In the genomic region with DNA sequence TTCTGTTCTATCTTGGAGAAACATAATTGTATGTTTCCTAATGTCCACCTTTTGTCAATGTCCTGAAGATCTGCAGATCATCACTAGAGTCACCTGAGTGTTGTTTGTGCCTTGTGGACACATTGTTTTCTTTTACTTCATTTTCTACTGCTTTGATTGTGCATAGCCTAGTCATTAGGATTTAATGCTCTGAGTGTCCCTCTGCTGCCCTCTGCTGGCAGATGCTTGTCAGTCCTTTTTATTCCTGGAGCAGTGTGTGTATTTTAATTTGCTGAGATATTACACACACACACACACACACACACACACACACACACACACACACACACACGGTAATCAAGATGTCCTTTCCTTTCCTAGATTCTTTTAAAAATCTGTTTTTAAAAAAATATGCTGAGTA, we compare ENCODE assay signal across 8 mouse cellular contexts. TPM values are rescaled to one million over a fixed set of nuclear protein-coding genes. Genes with fewer than 3 reads are reported as not detected.
DNase-seq lines count a peak whose midpoint lies in the region; ATAC-seq and TF ChIP-seq lines count a peak whose summit lies in the region.

No protein-coding gene starts in this region.

- no peaks in the 10 kb centered on the region for H3K27me3 ChIP-seq in MEL (ENCODE audit: control insufficient read depth in 1 of 2, insufficient read depth in 2 of 2, low read length in 2 of 2)
- no peaks in the 10 kb centered on the region for H3K27me3 ChIP-seq in limb, embryonic 14.5 days (ENCODE audit: control insufficient read depth, insufficient read depth, low read length)

- peaks cover 0 to 19% of the 10 kb centered on the region in 2 experiments; a peak in 2 of 4 replicates for H3K36me3 ChIP-seq in MEL (ENCODE audit: control insufficient read depth in 1 of 2, insufficient read depth in 2 of 2, low read length in 2 of 2)
- H3K36me3 ChIP-seq in limb, embryonic 14.5 days (ENCODE audit: control insufficient read depth, insufficient read depth, low read length): peaks cover 68% of the 10 kb centered on the region

- H3K9ac ChIP-seq in MEL (ENCODE audit: control insufficient read depth, low read depth, low read length, poor library complexity, severe bottlenecking): no peak overlapping the region
- no peak overlapping the region for H3K9ac ChIP-seq in limb, embryonic 14.5 days (ENCODE audit: low read depth, low read length, severe bottlenecking)

- no peak overlapping the region for H3K4me2 ChIP-seq in limb, embryonic 14.5 days (replicated peaks; ENCODE audit: low read depth, low read length, severe bottlenecking)

- no peaks in the 10 kb centered on the region for H3K9me3 ChIP-seq in MEL (replicated peaks; ENCODE audit: insufficient read depth, low read length)
- no peaks in the 10 kb centered on the region for H3K9me3 ChIP-seq in limb, embryonic 14.5 days (ENCODE audit: control insufficient read depth, low read length)

- TF ChIP-seq RAD21 in MEL (IDR thresholded peaks at IDR 0.05; ENCODE audit: low read depth, low read length): peak; percentile 81

- no peak for ATAC-seq in limb, embryonic 14.5 days (ENCODE audit: low FRiP score, low read depth)

- H3K27ac ChIP-seq in MEL (ENCODE audit: control insufficient read depth, low read depth, low read length): no peak overlapping the region
- no peak overlapping the region for H3K27ac ChIP-seq in limb, embryonic 14.5 days (replicated peaks; ENCODE audit: low read depth, low read length)

- no peak overlapping the region for H3K4me3 ChIP-seq in MEL (ENCODE audit: control insufficient read depth in 1 of 2, insufficient read depth in 1 of 2, low read depth in 2 of 2, low read length in 2 of 2)
- H3K4me3 ChIP-seq in limb, embryonic 14.5 days (replicated peaks; ENCODE audit: low read length): no peak overlapping the region

- no peaks in the 10 kb centered on the region for H3K4me1 ChIP-seq in MEL (ENCODE audit: control insufficient read depth in 1 of 2, insufficient read depth in 2 of 2, low read length in 2 of 2)
- no peaks in the 10 kb centered on the region; the same call in 1 of the 2 replicates for H3K4me1 ChIP-seq in limb, embryonic 14.5 days (ENCODE audit: control insufficient read depth, insufficient read depth, low read length)

- H3K79me2 ChIP-seq in MEL (ENCODE audit: control insufficient read depth, insufficient read depth, low read length, poor library complexity): no peaks in the 10 kb centered on the region; the same call in 1 of the 2 replicates

- DNase-seq in 3134 (ENCODE audit: extremely low read depth, insufficient read length, low spot score): peak; percentile 9
- DNase-seq in MEL (ENCODE audit: low read depth, low spot score): peak; percentile 86
- peak; percentile 64 for DNase-seq in cerebellum, adult 11-12 months
- DNase-seq in frontal cortex, adult 2 months (ENCODE audit: extremely low spot score in 1 of 2, low spot score in 1 of 2): peak; percentile 71 to 90
- peak; percentile 67 to 84 for DNase-seq in kidney, adult 8-10 months
- DNase-seq in limb, embryonic 14.5 days (ENCODE audit: low spot score): peak; percentile 90
- DNase-seq in ovary, postnatal 36 days (ENCODE audit: low spot score): peak; percentile 75
- peak; percentile 68 to 74 for DNase-seq in thymus, postnatal 36 days

- 36% methylated on average over 1 of the region's 1 CpGs for WGBS in limb, embryonic 14.5 days

- no peak for TF ChIP-seq POLR2A in MEL (IDR thresholded peaks at IDR 0.05; ENCODE audit: control insufficient read depth in 1 of 2, insufficient read depth in 1 of 2, low read depth in 1 of 2, low read length in 2 of 2, poor library complexity in 1 of 2)
- TF ChIP-seq POLR2A in limb, embryonic 14.5 days (IDR thresholded peaks at IDR 0.05; ENCODE audit: borderline replicate concordance, extremely low read depth, insufficient read depth, insufficient read length): no peak

- TF ChIP-seq EP300 in MEL (IDR thresholded peaks at IDR 0.05; ENCODE audit: low read depth in 1 of 2, low read length in 2 of 2): no peak

- peak; percentile 70 to 87 (median 76) for TF ChIP-seq CTCF in MEL (IDR thresholded peaks at IDR 0.05 in 2 of 3, conservative IDR thresholded peaks at IDR 0.05 in 1 of 3; ENCODE audit: control insufficient read depth in 1 of 3, insufficient read depth in 1 of 3, low read depth in 2 of 3, low read length in 3 of 3, poor library complexity in 1 of 3, severe bottlenecking in 1 of 3)

TF ChIP-seq in MEL, 35 proteins besides CTCF, POLR2A, EP300 and RAD21:
- TF ChIP-seq USF1 (IDR thresholded peaks at IDR 0.05; ENCODE audit: low read depth, low read length) (no peak), SIN3A (IDR thresholded peaks at IDR 0.05; ENCODE audit: low read length) (peak; percentile 39; the same call in 1 of the 2 replicates), CHD1 (IDR thresholded peaks at IDR 0.05; ENCODE audit: low read depth, low read length) (no peak), KAT2A (conservative IDR thresholded peaks at IDR 0.05; ENCODE audit: low read depth, low read length) (no peak), NELFE (IDR thresholded peaks at IDR 0.05; ENCODE audit: low read depth, low read length) (no peak), POLR2AphosphoS5 (IDR thresholded peaks at IDR 0.05; ENCODE audit: borderline replicate concordance, low read depth, low read length) (no peak), ZMIZ1 (IDR thresholded peaks at IDR 0.05; ENCODE audit: low read depth, low read length) (no peak), SMC3 (IDR thresholded peaks at IDR 0.05; ENCODE audit: low read depth, low read length) (peak; percentile 89), TBP (IDR thresholded peaks at IDR 0.05; ENCODE audit: low read depth, low read length) (no peak), ZC3H11A (IDR thresholded peaks at IDR 0.05; ENCODE audit: low read depth, low read length) (peak; percentile 83), TAL1 (IDR thresholded peaks at IDR 0.05; ENCODE audit: low read length) (no peak)

RNA-seq across cellular contexts. Expression of gene Usp24, which starts 59.8 kb away (rescaled TPM):
- 26.9 and 27.0 TPM in 2 replicates for total RNA-seq in MEL (2012; rRNA removed)
- 10 to 100 TPM; 31.9 to 40.8 TPM for polyA plus RNA-seq in MEL (2012; ENCODE audit: insufficient read depth in 1 of 2, insufficient read length in 2 of 2, low read depth in 1 of 2, low replicate concordance in 2 of 2, missing spikeins in 1 of 2)
- polyA plus RNA-seq in frontal cortex, adult 2 months (2012; rRNA removed): 17.6 and 19.9 TPM in 2 replicates
- 15.7 TPM in 2 replicates for polyA plus RNA-seq in limb, embryonic 14.5 days (2012; rRNA removed)
- 12.5 and 16.7 TPM in 2 replicates for polyA plus RNA-seq in limb, embryonic 14.5 days (2014; fragmentation: Nextera tagmentation; extraction: Ambion mirVana)

Comparison
In these comparisons a context has a peak if more than half of its experiments do, and no peak if none do; other contexts are left out.
1. DNase-seq: peak in every context shown above with its lines; median percentile 90 in limb, embryonic 14.5 days; 86 in MEL; 80 in frontal cortex, adult 2 months; 76 in kidney, adult 8-10 months; 75 in ovary, postnatal 36 days; 71 in thymus, postnatal 36 days; 64 in cerebellum, adult 11-12 months; 9 in 3134.